Mouse (Mus musculus) brain, embryonic 14.5 days (tissue): ENCODE data around the gene Tln2. TPM values are rescaled to one million over a fixed set of nuclear protein-coding genes. Genes with fewer than 3 reads are reported as not detected.

Source experiments
- DNase-seq: peaks from one replicate; pipeline ENCODE4 v3.0.0-alpha.2; 2011; ENCODE audit warnings: low read depth
- CTCF ChIP-seq: fragments of 200-500 bp; IDR thresholded peaks from 2 replicates; pipeline ENCODE4 v1.5.1; 2012; ENCODE audit warnings: inconsistent platforms, mild to moderate bottlenecking, moderate library complexity, borderline replicate concordance; ENCODE audit not compliant: insufficient read depth, insufficient read length; ENCODE audit errors: extremely low read depth
- POLR2A ChIP-seq: fragments of 200-500 bp; IDR thresholded peaks from 2 replicates; pipeline ENCODE4 v1.6.1; 2012; ENCODE audit warnings: mild to moderate bottlenecking, inconsistent platforms, borderline replicate concordance; ENCODE audit not compliant: poor library complexity, insufficient read depth, insufficient read length, severe bottlenecking; ENCODE audit errors: extremely low read depth
- polyA plus RNA-seq: library from polyadenylated mRNA; depleted of rRNA; stranded (reverse); fragments of >200 nt; gene quantifications from 2 replicates; pipeline ENCODE4 v1.2.3, GENCODE M21; 2012

Tln2 gene
- polyA plus RNA-seq, 1 experiment = 17.0 TPM

DNA sequence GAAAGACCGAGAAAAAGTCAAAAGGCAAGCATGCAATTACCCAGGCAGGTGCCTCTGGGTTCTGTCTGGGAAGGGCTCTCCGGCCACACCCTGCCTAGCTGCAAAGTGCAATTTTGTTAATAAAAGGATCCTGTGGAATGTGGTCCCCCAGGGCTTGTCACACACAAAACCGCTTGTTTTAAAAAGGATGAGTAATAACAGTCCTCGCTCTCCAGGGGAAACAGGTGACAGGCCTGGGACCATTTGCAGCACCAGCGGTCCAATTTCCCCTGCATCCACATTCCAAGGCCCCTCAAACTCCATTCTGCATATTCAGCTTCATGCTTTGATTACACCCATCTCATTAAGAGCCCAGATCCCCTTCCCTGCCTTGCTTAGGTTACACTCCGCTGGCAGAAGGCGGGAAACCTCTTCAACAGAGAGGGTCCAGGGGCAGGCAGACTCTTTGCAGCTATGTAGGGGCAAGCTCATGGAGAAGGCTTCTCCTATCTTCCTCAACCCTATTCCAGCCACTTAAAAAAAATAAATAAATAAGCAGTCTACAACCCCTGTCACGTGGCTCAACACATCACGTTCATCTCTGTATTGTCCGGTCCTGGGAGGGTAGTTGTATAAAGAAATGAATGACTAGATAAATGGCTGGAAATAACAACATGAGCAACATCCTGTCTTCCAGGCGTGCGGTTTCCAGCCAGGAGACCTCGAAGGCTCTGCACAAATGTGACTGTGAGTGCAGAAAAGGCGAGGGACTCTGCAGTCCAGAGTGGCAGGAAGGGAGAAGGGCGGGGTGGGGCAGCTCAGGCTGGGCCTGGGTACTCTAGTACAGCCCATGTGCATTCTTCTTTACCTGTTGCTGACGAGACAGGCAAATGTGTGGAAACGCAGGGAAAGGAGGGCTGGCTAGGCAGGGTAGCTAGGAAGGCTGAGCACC is 19.5 kb downstream of the Tln2 start:
- no peak for DNase-seq

DNA sequence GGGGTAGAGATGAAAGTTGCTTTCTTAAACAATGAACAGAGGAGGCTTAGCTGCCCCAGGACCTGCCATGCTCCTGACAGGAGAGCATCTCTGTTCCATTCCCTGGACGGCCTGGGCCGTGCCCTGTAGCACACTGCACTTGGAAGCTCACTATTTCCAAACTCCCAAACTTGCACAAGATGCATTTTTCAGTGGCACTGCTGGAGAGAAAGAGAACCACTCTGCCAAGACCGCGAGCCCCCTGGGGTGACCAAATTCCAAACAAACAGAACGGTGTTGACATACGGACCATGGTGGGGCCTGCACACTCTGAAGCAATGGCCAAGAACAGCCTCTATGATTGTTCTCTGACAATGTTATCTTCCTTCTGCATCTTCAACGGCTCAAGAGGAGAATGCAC is 25.1 kb downstream of the Tln2 start:
- no peak for DNase-seq
- no peak for TF ChIP-seq CTCF
- no peak for TF ChIP-seq POLR2A

More for the DNA sequence above, 19.5 kb downstream of the Tln2 start:
- TF ChIP-seq POLR2A = no peak
- TF ChIP-seq CTCF = no peak

DNA sequence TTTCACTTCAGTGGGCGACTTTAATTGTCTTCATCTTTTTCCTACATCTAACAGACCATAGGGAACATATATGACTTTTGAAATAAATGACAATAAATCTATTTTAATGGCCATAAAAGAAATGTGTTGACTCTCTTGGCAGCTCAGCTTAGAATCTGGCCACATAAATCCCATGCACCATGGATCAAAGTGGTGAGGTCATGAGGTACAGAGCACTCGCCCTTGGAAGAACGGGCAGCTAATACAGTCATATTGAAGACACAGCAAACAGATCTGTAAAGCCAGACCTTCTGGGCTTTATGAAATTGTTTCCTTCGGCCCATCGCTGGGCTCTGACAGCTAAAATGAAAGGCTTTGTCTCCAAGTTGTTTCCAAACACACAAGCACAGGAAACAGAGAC is 26.2 kb downstream of the Tln2 start:
- no peak for DNase-seq
- TF ChIP-seq POLR2A = no peak
- no peak for TF ChIP-seq CTCF

DNA sequence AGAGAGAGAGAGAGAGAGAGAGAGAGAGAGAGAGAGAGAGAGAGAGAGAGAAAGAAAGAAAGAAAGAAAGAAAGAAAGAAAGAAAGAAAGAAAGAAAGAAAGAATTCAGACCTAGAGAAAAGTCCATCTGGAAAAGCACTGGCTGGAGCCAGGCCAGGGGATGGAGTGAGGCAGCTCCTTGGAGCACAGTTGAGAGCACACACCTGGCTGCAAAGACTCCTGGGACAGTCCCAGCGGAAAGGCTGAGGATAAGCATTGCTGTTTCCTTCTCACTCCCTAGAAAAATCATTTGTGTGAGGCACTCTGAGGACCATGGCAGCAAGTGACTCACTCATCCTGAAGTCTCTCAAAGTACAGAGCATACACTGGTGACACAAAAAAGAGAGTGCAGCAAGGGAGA is 26.9 kb downstream of the Tln2 start:
- TF ChIP-seq CTCF (no peak), POLR2A (no peak)

DNA sequence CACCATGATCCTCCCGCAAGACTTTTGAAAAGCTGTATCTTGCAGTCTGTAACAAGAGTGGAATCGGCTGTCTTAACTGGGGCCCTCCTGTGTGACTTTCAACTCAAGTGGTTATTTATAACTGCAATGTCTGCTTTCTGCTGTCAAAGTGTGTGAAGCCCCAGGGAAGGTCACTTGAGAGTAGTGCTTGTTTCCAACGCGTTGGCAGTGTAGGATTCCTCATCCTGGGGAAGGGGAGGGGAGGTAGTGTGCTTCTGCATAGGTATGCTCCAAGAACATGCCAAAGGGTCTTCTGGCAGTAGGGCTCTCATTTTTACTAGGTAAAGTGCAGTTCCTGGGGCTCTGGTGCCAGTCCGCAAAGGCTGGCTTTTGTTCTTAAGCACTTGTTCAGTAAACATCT is 29.9 kb downstream of the Tln2 start:
- TF ChIP-seq POLR2A (no peak), CTCF (no peak)
- no peak for DNase-seq

More for the DNA sequence above, 26.9 kb downstream of the Tln2 start:
- DNase-seq = no peak

DNA sequence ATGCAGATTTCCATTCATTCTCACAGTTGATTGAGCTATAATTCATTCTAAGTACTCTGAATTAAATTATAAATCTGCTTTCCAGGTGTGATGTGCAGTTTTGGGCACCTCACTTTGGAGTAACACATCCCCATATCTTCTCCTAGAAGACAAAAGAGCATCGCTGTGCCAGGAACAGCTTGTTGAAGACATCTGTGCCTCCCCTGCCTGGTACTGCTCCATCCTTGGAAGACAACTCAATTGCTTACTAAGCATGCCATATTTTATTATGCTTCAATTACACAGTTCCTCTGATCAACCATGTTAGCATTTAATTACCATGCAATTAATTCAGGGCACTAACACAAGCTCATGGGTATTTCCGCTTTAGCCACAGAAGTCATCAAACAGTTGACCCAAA is 31.8 kb downstream of the Tln2 start:
- DNase-seq = peak; percentile 76
- TF ChIP-seq POLR2A = no peak
- TF ChIP-seq CTCF = no peak

DNA sequence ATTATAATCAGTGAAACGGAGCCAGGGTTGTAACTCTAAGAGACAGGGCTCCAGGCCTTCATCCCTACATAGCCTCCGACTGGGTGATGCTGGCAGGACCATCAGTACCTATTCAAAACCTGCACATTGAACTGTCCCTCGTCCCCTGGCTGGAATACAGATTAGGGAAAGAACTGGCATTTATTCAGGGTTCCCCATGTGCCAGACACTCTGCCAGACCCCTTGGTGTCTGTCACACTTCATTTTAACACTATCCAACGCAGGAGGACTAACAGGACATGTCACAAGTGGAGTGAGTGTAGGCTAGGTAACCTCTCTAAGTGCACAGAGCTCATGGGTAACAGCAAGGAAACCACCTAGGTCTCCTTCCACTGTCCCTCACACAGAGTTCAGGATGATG is 37.8 kb downstream of the Tln2 start:
- DNase-seq = no peak
- TF ChIP-seq POLR2A = no peak
- no peak for TF ChIP-seq CTCF

DNA sequence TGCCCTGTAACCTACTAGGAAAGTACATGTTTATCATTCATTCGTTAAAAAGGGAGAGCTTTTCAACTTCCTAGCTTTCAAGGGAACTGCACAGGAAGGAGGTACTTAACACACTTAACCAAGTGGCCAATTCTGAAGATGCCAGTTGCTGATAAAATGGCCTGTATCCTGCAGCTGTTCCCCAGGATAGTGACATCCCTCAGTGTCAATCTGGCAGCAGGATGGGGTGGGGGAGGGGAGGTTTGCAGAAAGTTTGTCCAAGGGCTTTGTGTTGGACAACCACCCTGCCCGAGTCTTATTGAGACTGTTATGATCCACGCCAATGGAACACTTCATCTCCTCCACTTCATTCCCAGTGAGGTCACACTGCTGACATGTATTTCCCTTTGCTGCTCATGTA is 50.0 kb downstream of the Tln2 start:
- no peak for DNase-seq
- TF ChIP-seq CTCF = no peak

DNA sequence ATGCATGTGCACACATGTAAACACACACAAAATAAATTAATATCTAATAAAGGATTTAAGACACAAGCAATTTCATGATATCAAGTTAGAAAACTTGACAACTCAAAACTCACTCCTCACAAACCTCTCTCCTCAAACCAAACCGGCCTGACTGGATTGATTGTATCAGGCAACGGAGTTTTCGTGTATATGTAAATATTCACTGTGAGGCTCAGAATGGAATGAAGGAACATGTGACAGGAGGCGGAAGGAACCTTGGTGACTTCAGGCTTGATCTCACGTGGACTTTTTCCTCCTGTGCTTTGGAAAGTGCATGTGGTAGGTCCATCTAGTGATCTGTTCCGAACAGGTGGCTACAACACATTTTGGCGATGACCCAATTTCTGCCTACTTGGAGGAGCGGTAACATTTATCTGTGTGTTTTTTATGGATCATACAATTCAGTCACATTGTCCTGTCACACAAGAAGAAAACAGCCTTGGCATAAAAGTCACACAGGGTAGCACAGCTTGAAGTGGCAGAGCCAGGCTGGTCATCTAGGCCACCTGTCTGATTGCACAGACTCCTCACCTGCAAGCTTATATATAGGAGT is 54.7 kb downstream of the Tln2 start:
- TF ChIP-seq CTCF = no peak
- no peak for TF ChIP-seq POLR2A
- DNase-seq = no peak

DNA sequence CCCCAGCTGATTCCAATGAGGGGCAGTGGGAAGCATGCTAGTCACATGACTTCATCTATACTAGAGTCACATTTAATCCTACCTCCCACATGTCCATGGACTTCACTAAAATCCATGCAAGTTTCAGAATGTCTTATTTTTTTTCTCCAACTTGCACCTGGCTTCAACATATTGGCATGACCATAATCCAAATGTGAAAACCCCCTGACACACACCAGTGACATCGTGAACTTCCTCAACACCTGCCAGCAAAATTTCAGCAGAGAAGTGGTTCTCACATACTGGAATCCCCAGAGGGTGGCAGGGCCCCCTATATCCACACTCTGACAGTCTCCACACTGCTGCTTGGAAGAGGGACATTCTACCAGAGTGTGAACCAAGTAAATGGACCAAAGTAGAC is 57.7 kb downstream of the Tln2 start:
- TF ChIP-seq CTCF (no peak), POLR2A (no peak)
- DNase-seq = no peak

DNA sequence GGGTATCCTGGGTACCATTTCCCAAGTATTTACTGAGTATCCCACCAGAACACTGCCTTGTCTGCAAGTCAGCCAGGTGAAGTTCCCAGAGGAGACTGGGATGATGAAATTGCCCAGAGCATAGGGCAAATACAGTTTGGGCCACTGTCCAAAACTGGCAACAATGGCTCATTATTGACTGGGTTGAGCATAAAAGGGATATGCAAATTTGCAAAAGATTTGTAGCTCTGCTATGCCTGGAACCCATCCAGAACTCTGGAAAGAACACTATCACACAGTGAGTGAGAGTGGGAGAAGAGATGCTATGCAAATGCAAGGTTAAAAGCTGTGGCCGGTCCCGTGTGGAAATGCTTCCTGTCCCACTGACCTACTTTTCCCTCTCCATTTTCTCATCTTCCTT is 63.1 kb downstream of the Tln2 start:
- DNase-seq = peak; percentile 84
- no peak for TF ChIP-seq CTCF
- TF ChIP-seq POLR2A = no peak

DNA sequence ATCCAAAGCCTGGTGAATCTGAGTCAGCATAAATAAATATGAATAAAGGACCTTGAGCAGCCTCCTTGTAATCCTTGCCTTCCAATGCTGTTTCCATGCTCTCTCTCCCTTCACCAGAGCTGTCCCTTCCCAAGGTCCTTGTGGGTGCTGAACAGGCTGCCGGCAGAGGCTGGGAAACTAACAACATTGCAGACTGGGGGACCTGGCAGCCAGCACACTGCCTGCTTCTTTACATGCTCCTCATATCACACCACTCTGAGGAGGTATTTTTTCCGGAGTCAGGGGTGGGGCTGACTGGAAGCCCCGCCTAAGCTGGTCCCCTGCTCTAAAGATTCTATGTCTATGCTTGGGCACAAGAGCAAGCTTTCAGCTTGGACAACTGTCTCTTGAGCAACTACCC is 64.2 kb downstream of the Tln2 start:
- peak; percentile 23 for DNase-seq
- TF ChIP-seq CTCF (no peak), POLR2A (no peak)

DNA sequence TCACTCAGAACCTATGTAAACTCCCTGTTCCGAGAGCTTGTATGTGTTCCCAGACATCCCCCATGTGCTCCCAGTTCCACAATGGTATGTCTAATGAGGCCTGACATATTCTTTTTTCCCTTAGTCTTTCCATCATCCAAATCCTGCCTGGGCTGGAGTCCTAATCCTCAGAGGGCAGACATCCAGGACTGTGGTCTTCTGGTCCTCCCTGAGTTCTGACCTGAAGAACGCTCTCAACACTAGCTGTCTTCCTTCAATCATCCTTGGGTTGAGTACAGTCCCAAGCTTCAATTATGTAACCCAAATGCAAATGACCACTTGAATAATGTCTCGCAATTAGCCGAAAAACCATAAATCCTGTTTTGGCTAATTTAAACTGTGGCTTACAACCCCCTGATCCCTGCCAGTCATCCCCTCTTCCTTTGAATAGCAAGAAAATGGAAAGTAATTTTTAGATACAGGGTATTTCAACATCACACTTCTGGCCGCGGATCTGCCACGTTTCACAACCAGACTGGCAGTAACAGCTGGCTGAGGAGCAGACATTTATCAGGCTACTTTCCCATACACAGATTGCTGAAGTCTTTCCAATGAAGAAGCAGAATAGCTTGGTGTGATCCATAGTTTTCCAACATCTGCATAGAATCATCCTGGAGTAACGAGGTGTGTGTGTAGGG is 65.5 kb downstream of the Tln2 start:
- DNase-seq = no peak
- no peak for TF ChIP-seq POLR2A
